Mouse (Mus musculus) adrenal gland, adult 18-20 months (tissue): ENCODE data around the gene Ddx19a. TPM values are rescaled to one million over a fixed set of nuclear protein-coding genes. Genes with fewer than 3 reads are reported as not detected.
"Not testable (repeated sequence)": the region's sequence is repeated elsewhere in the genome, so short reads cannot be mapped to it uniquely, and the experiment has no call there.

Experiments
- DNase-seq, 2 experiments: peaks; one replicate each; pipeline ENCODE4 v3.0.0; 2021 to 2022; ENCODE audit warnings: low spot score in 2 of 2
- total RNA-seq, 2 experiments: library from RNA; stranded (reverse); gene quantifications; 1 replicate in 1 of 2; 2 replicates in 1 of 2; pipeline ENCODE4 v1.2.3; 2021

Gene Ddx19a
- total RNA-seq, 2 experiments from 2014 or later, result 37.2 to 37.3 TPM

DNA sequence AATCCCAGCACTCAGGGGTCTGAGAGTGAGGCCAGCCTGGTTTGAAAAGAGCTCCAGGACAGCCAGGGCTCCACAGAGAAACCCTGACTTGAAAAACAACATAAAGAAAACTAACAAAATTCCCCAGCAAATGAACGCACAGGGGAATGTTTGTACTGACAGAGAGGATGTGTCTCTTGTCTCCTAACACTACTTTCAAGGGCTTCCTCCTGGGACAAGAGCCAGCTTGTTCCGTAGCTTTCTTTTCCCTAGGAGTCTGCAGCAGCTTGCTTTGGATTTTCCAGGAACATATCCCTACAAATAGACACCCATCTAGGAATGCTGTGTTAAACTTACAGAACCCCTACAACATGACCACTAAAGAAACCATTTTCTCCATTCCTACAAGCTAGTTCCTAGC is 19.6 kb downstream of the Ddx19a start:
- not testable (repeated sequence) for DNase-seq

DNA sequence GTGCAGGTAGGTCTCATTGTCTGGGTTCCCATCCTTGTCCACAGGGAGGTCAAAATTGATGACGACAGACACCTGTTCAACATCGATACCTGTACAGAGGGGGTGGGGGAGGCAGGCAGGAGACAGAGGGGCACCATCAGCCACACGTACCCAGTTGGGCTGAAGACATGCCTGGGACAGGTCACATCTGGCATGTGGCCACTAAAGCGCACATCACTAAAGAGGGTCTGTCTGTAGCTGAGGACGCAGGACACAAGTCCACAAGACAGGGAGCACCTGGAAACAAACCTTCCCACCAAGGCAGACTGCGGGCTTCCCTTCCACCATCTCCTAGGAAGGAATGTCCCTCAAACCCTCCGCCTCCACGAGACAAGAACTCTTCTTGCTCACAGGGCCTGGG is 21.1 kb downstream of the Ddx19a start:
- DNase-seq, result not testable (repeated sequence)

DNA sequence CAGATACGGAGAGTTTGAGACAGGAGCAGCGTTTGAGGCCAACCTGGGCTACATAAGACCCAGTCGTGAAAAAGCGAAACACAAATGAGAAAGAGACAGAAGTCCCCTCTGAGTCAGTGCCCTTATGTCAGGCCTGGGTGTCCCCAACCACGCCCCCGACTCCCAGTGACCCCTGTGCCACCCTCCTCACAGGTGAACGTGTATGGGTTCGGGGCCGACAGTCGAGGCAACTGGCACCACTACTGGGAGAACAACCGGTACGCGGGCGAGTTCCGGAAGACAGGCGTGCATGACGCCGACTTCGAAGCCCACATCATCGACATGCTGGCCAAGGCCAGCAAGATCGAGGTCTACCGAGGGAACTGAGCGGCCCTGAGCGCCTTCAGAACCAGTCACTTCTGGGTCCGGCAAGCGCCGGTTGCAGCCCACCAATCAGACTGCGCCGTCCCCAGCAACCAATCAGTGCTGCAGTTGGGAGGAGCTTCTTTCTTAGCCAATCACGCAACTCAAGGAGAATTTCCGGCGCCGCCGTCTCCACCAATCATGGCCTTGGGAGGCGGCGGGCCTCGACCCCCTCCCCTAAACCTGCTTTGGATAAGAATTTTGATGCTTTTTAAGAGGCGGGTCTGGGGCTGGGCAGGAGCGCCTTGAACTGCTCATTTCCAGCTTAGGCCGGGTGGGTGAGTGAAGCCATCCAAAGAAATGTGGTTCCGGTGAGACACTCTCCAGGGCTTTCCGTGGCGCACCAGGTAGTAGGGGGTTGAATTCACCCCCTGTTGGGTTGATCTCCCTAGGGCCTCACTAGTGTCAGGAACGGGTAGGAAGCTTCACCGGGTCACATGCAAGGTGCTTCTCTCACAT is 27.5 kb downstream of the Ddx19a start:
- peak; percentile 77 to 84 for DNase-seq

DNA sequence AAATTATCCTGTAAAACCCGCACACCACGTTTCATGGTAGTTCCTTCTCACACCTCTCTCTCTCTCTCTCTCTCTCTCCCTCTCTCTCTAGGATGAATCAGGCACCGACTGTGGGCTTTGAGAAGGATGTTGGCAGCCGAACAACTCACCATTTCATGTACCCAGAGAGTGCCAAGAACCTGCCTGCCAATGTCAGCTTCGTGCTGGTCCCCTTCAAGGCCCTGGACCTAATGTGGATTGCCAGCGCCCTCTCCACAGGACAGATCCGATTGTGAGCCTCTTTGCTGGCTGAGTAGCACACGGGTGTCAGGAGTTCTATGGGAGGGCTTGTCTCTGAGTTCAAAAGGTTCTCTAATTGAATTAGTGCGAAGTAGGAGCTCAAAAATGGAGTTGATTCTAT is 30.3 kb downstream of the Ddx19a start:
- DNase-seq, result no peak

DNA sequence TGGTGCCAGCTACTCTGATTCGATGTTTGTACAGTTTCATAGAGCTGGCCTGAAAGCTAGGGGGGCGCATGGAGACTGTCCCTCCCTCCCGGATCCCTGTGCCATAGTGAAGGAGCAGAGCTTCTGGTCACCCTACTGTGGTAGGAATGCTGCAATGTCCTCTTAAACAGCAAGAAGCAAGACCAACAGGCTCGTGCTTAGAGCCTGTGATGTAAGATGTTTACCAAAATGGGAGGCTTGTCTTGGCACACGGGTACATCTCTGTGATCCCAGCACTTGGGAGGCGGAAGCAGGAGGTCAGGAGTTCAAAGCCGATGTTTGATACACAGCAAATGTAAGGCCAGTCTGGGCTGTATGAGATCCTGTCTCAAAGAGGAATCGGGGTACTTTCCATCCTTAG is 31.0 kb downstream of the Ddx19a start:
- DNase-seq, result no peak

DNA sequence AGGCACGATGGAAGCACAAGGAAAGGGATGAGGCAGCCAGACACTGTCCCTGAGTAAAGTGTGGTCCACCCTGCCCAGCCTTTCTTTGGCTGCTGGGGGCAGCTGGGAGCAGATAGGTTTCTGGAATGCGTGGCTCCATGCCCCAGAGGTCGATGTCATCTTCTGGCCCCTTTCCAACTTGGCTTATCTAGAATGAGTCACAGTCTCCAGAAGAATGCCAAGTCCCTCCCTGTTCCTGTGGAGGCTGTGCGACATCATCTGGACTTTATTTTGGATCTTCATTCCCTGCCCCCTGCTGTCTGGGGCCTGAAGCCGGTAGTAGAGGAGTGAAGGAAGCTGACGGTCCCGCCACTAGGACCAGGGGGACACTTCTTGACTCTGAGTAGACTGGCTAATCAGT is 32.0 kb downstream of the Ddx19a start:
- peak; percentile 70 to 84 for DNase-seq

DNA sequence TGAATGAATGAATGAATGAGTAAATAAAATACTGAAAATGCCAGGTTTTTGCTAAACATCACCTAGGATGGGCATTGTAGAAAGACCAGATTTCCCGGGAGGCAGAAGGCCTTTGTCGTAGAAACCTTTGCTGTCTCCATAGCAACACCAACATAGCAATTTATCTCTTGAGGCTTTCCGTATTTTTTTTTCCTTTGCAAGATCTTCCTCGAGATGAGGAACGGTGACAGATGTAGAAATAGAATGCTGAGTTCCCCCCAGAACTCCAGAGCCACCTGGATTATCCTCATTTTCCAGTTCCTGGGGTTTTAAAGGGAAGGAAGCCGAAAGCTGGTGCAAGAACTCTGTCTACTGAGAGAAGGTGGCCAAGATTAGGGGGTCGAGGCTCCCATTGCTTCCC is 32.9 kb downstream of the Ddx19a start:
- no peak for DNase-seq

DNA sequence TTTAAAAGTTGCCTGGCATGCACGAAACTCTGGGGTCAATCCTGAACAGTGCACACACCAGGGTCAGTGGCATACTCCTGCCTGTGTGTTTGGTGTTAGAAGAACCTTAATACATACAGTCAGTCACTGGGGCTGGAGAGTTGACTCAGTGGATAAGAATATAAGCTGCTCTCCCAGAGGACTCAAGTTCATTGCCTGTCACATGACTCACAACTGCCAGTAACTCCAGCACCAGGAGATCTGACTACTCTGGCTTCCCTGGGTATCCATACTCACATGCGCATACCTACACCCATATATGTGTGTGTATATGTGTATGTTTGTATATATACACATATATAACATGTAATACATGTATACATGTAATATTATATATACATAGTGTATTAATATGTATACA is 34.5 kb downstream of the Ddx19a start:
- no peak for DNase-seq

DNA sequence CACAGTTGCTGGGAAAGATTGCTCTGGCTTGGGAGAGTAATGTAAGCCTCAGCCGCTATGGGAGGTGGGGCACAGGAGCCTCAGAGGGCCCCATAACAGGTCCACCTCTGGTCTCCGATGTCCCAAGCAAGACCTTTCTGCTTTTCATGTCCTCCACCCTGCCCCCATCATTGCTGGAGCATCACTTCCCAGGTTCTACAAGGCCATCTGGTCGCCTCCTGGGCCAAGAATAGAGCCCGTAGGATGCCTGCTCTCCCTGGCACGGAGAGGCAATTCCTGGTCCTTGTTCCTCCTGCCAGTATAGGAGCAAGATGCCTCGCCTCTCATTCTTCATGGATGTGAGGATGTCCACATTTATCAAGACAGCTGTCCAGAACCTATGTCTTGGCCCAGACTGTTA is 37.7 kb downstream of the Ddx19a start:
- DNase-seq, result no peak

DNA sequence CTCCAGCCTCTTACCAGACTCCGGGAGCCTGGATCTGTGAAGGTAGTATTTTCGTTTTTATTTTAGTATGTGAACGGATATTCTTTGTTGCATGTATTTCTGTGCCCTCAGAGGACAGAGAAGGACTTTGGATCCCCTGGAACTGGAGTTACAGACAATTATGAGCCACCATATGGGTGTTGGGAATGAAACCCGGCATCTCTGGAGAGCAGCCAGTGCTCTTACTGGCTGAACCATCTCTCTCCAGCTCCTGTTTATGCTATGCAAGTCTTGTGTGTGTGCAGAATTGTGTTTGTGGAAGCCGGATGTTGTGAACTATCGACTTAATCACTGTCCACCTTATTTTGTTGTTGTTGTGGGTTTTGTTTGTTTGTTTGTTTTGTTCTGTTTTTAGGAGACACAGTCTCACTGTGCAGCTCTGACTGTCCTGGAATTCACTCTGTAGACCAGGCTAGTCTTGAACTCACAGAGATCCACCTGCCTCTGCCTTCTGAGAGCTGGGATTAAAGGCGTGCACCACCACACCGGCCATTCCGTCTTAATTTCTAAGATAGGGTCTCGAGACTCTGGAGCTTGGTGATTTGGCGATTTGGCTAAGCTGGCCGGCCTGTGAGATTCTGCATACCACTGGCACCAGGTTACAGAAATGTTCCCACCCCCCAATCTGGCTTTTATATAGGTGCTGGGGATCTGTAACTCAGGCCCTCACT is 38.4 kb downstream of the Ddx19a start:
- DNase-seq, result no peak

DNA sequence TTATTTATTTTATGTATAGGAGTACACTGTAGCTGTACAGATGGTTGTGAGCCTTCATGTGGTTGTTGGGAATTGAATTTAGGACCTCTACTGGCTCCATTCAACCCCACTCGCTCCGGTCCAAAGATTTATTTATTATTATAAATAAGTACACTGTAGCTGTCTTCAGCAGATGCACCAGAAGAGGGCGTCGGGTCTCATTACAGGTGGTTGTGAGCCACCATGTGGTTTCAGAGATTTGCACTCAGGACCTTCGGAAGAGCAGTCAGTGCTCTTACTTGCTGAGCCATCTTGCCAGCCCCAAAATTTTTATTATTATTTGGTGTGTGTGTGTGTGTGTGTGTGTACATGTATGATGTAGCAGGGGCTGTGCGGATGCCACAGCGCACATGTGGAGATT is 39.0 kb downstream of the Ddx19a start:
- not testable (repeated sequence) for DNase-seq

DNA sequence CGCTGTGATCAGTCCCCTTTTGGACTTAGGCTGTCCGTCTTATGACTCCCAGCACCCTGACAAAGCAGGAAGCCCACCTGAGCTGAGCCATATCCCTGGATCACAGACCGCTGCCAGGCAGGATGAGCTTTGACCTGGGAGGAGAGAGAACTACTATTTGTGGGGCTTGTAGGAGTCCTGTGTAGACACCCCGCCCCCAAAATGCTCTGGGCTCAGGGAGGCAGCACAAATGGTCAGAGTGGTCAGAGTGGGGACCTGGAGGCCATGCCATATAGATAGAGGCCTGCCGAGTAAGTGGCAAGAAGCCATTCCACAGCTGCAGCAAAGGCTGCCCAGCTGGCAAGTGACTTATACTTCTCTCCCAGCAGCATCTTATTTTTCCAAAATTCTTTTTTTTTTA is 39.5 kb downstream of the Ddx19a start:
- no peak for DNase-seq

DNA sequence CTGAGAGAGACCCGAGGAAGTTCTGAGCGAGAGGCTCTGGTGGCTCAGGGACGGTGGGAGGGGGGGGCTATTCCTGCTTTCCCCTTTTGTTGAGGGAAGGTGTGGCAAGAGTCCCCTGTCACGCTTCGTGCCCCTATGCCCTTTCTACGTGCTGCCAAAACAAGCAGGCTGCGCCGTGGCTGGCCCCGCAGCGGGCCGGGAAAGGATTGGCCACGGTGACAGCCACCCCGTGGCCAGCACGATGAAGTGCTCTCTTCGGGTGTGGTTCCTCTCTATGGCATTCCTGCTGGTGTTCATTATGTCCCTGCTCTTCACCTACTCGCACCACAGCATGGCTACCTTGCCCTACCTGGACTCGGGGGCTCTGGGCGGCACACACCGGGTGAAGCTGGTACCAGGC is 40.1 kb downstream of the Ddx19a start:
- no peak for DNase-seq

DNA sequence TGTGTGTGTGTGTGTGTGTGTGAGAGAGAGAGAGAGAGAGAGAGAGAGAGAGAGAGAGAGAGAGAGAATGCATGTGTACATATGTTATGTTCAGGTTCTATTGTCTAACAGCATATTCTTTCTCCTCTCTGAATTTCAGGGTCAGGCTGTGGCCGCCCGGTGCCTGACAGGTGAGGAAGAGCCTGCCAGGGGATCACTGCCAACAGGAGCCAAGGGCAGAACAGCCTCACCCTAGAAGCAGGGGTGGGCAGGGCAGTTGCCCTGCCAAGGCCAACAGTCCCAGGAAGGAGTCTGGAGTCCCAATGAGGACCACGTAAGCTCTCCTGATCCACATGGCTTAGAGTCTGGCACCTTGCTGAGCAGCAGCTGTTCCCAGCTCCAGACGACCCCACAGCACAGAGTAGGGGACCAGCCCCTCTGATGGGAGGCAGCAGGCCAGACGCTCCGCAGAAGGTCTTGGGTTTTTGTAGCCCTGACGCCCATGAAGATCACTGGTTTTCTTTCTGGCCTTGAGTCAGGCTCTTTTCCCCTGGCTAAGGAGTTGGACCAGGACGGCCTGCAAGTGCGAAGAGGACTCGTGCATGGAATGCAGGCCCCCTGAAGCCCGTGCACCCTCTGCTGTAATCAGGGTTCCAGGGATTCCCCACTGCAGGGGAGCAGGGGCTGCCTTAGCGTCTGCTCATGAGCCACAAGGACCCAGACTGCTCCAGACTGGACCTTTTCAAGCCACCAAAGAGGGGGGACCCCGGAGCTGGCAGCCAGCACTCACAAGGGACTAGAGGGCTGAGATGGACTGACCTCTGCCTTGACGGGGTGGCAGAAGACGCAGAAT is 40.8 kb downstream of the Ddx19a start:
- no peak for DNase-seq

DNA sequence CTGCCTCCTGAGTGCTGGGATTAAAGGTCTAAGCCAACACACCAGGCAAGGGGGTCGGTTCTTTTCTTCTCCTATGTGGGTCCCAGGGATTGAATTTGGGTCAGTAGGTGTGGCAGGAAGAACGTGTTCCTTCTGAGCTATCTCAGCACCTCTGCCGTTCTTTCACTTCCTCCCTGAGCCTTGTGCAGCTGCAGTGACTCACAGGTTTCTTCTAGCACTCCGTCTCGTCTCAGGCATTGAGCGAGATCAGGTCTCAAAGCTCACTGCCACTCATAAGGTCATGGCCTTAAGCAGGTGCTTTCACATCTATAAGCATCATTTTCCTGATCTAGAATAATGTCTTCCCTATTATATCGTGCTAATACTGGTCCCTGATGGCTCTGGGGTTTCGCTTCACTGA is 42.8 kb downstream of the Ddx19a start:
- DNase-seq, result no peak

DNA sequence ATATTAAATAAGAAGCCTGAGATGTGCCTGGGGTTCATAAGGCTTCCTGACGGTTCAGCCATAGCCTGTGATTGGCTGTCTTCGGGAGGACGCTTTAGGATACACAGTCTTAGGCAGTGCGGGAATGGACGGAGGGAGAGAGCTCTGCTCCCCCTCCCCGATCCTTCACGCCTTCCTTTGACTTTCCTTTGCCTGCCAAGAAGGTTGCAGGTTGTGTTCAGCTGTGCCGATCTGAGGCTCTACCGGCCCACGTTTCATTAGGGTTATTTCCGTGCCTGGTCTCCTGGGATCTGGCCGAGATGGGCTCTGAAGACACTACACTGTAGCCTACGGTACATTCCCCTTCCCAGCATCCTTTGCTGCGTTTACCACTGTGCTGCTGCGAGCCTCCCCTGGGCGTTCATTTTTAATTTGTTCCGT is 47.5 kb downstream of the Ddx19a start:
- DNase-seq, result no peak

DNA sequence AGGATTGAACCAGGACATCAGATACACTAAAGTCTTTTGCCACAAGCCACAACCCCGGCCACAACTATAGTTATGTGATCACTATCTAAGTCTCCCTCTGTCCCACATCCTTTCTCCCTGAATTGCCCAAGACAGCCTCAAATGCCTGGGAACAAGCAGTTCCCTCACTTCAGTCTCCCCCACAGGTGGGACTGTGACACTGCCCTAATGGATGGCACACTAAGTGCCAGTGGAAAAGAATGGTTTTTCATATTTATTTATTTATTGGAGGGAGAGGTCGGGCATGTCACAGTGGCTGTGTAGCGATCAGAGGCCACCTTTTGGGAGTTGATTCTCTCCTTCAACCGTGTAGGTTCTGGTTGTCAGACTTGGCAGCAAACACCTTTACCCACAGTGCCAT is 51.9 kb downstream of the Ddx19a start:
- no peak for DNase-seq

DNA sequence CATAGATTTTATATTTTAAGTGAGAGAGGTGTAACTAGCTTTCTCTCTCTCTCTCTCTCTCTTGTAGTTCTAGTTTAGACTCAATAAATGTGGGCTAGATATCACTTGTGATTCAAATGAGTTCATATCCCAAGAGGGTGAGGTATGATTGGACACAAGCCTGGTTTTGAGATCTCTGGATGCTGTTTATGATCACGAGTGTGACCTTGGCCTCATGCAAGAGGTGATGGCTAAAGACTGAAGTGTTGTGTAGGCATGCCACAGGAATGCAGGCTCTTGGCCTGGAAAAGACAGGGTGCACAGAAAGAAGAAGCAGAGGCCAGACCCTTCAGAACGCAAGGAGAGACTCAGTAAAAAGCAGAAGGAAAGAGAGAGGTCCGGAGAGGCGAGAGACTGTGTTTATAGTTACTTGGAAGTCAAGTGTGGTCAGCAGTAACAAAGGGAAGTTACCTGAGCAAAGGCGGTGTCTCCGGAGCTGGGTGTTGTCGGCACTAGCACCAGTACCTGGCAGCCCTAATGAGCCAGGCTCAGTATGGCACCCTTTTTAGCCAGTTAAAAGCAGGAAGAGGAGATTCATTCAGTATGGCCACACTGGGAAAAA is 53.2 kb downstream of the Ddx19a start:
- DNase-seq, result no peak

DNA sequence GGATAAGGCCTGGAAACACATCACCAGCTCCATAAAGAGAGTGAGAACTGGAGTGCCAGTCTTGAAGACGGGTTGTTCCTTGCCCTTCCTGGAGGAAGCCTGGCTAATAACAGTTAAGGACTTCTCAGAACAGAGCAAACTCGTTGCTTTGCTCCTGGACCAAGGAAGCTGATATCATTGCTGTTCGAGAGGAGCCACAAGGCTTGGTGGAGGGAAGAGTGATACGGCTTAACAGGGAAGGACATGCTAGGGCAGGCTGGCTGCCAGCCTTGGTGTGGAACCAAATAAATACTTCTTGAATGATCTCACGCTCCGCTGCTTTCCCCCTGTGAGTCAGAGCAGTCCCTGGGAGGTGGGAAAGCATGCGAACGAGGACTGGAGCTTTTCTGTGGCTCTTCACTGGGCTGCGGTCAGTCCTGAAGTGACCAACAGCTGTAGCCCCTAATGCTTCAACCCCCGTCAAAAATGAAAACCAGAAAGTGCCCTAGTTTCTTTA is 56.1 kb downstream of the Ddx19a start:
- DNase-seq, result peak; percentile 41 to 50

DNA sequence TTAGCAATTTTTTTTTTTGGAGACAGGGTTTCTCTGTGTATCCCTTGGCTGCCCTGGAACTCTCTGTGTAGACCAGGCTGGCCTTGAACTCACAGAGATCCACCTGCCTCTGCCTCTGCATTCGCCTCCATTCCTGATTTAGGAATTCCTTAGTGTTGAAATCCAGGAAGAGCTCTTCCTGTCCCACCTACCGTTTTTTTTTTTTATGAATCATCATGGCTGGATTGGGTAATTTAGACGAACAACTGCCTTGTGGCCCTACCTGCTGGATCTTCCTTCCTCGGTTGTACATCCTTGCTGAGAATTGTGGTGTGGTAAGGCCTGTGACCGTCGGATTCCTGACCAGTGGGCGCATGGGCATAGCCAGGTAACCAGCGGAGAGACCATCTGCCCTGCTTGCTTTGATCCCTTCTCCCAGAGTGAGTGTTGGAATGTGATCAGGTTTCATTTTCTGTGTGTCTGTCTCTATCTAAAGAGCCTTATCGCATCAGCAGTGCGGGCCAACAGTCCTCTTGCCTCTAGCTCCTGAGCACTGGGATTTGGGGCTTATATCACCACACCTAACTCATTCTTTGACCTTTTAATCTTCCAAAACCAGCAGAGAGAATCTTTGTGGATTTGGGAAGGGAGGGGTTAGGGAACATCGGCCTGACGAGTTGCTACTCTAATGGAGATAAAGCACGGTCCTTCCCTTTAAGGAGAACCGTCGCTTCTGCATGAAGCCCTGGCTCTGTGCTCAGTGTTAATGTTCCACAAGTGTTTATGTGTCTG is 56.7 kb downstream of the Ddx19a start:
- DNase-seq, result no peak
